Mouse (Mus musculus): ENCODE measurements around the gene Cd163.
"Not testable (repeated sequence)": the region's sequence is repeated elsewhere in the genome, so short reads cannot be mapped to it uniquely, and the experiment has no call there.

Cd163 gene

DNA sequence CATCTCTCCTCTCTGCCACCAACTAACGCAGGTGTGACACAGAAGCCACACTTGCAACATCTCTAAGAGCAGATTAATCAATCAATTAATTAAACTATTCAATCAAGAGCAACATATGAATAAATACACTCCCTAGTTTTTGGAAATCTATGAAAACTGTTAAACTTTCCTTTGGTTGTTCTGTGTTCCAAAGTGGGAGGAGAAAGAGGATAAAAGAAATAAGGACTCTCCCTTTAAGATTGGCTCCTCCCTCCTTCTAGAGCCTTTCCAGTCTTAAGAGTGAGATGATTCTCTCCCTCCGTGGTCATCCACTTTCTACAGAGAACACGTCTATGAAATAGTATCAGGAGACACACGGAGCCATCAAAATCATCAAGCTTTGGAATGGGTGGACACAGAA lies at the start of gene Cd163:
Gene Cd163 (plus strand): TSS at position 301 of the 400 bp plus-strand sequence.
- DNase-seq (ENCODE audit: low spot score in 2 of 2): no peak

GRCm38 (mm10) chr6:124255721-124256470 lies 48.6 kb upstream of the Cd163 start:
- no peak for DNase-seq (ENCODE audit: low spot score in 2 of 2)

GRCm38 (mm10) chr6:124260198-124260931 lies 44.1 kb upstream of the Cd163 start:
- peak; percentile 26 to 65 for DNase-seq (ENCODE audit: low spot score in 2 of 2)

- peak; percentile 70 to 77 for DNase-seq (ENCODE audit: low spot score in 2 of 2)
Observed at GRCm38 (mm10) chr6:124262696-124263095, 41.8 kb upstream of the Cd163 start.

- no peak for DNase-seq (ENCODE audit: low spot score in 2 of 2)
Observed at GRCm38 (mm10) chr6:124273231-124273880, 31.1 kb upstream of the Cd163 start.

GRCm38 (mm10) chr6:124277641-124278040 lies 26.8 kb upstream of the Cd163 start:
- no peak for DNase-seq (ENCODE audit: low spot score in 2 of 2)

- no peak for DNase-seq (ENCODE audit: low spot score in 2 of 2)
Observed at GRCm38 (mm10) chr6:124278291-124278690, 26.2 kb upstream of the Cd163 start.

GRCm38 (mm10) chr6:124282731-124283130 lies 21.7 kb upstream of the Cd163 start:
- no peak for DNase-seq (ENCODE audit: low spot score in 2 of 2)

- DNase-seq (ENCODE audit: low spot score in 2 of 2): not testable (repeated sequence)
Observed at GRCm38 (mm10) chr6:124297378-124297777, 7.1 kb upstream of the Cd163 start.

- no peak for DNase-seq (ENCODE audit: low spot score in 2 of 2)
Observed at GRCm38 (mm10) chr6:124301447-124302192, 2.8 kb upstream of the Cd163 start.

GRCm38 (mm10) chr6:124308935-124309334 lies 4.5 kb downstream of the Cd163 start:
- no peak for DNase-seq (ENCODE audit: low spot score in 2 of 2)

DNA sequence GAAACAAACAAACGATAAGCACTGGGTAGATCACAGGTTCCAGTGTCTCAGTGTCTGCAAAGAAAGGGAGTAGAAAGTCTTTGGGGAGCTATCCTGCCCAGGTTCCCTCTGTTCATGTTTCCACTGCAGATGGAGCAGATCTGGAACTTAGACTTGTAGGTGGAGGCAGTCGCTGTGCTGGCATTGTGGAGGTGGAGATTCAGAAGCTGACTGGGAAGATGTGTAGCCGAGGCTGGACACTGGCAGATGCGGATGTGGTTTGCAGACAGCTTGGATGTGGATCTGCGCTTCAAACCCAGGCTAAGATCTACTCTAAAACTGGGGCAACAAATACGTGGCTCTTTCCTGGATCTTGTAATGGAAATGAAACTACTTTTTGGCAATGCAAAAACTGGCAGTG lies 7.8 kb downstream of the Cd163 start:
- no peak for DNase-seq (ENCODE audit: low spot score in 2 of 2)

GRCm38 (mm10) chr6:124320371-124320770 lies 15.9 kb downstream of the Cd163 start:
- peak; percentile 4 to 24 for DNase-seq (ENCODE audit: low spot score in 2 of 2)

- DNase-seq (ENCODE audit: low spot score in 2 of 2): peak in 1 of 2 experiments; percentile 10
Observed at GRCm38 (mm10) chr6:124321481-124322475, 17.3 kb downstream of the Cd163 start.

GRCm38 (mm10) chr6:124328394-124328991 lies 24.0 kb downstream of the Cd163 start:
- DNase-seq (ENCODE audit: low spot score in 2 of 2): no peak

- DNase-seq (ENCODE audit: low spot score in 2 of 2): no peak
Observed at GRCm38 (mm10) chr6:124329622-124330021, 25.2 kb downstream of the Cd163 start.

GRCm38 (mm10) chr6:124345096-124345495 lies 40.6 kb downstream of the Cd163 start:
- DNase-seq (ENCODE audit: low spot score in 2 of 2): no peak

- DNase-seq (ENCODE audit: low spot score in 2 of 2): no peak
Observed at GRCm38 (mm10) chr6:124346613-124347012, 42.2 kb downstream of the Cd163 start.

- no peak for DNase-seq (ENCODE audit: low spot score in 2 of 2)
Observed at GRCm38 (mm10) chr6:124353246-124353645, 48.8 kb downstream of the Cd163 start.

GRCm38 (mm10) chr6:124358953-124359352 lies 54.5 kb downstream of the Cd163 start:
- no peak for DNase-seq (ENCODE audit: low spot score in 2 of 2)

Measured in natural killer cell, adult 2 months (primary cell).